Mouse (Mus musculus) left cerebral cortex, adult 8-10 months (tissue): ENCODE measurements around the gene Gpr152. TPM values are rescaled to one million over a fixed set of nuclear protein-coding genes. Genes with fewer than 3 reads are reported as not detected.
A peak's percentile ranks its signal among the peaks of the same experiment; 100 is the strongest.
"Not testable (repeated sequence)": the region's sequence is repeated elsewhere in the genome, so short reads cannot be mapped to it uniquely, and the experiment has no call there.

Source experiments
- DNase-seq, 2 experiments: peaks; one replicate each; pipeline ENCODE4 v3.0.0; 2022; ENCODE audit warnings: low spot score in 2 of 2
- total RNA-seq, 4 experiments: library from RNA; stranded (reverse); gene quantifications; 2 replicates each; pipeline ENCODE4 v1.2.4; 2022

Gene Gpr152
- total RNA-seq, 4 experiments from 2014 or later = 0.08 TPM; not detected in 3

DNA sequence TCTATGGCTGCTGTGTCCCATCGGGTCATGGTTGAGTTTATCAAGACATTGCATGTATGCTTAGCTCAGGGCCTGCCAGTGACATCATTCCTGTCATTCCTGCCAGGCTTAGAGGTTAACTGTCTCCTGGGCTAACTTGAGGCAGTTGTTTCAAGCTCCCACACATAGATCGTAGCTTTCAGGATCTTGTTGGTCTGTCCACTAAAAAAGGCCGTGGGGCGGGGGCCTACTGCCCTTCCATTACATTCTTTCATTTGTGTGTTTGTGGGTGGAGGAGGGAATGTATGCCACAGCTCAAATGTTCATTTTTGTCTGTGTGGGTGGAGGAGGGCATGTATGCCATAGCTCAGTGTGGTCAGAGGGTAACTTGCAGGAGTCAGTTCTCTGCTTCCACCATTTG, 9.5 kb upstream of the Gpr152 start:
- DNase-seq = no peak

DNA sequence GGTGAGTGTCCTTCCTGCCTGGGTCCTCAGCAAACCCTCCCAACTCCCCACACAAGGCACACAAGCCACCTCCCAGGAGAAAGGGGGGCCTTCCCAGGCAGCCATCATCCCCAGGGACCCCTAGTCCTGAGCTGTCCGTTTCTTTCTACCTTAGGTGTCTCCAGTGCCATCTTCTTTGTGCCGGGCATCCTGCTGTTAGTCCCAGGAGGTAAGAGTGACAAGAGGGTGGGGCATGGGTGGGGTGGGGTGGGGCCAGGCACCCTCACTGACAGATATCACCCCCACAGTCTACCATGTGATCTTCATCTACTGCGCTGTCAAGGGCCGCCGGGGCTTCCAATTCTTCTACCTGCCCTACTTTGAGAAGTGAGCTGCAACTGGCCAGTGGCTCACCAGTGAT, 8.5 kb upstream of the Gpr152 start:
- DNase-seq = no peak

DNA sequence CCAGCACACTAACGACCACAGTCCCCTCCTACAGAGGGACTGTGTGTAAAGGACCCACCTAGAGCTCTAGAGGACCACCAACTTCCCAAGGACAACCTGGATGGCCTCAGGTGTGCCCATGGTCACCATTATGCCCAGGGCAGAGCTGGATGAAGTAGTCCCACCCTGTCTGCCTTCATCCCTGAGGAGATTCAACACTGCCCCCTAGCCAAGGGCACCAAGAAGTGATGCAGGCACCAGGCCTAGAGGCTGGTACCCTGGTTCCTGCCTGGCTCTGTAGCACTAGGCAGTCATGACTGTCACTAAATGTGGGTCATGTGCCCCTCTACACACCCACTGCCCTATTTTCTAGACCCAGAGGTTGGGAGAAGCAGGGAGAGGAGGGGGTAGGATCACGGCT, 7.8 kb upstream of the Gpr152 start:
- DNase-seq = no peak

DNA sequence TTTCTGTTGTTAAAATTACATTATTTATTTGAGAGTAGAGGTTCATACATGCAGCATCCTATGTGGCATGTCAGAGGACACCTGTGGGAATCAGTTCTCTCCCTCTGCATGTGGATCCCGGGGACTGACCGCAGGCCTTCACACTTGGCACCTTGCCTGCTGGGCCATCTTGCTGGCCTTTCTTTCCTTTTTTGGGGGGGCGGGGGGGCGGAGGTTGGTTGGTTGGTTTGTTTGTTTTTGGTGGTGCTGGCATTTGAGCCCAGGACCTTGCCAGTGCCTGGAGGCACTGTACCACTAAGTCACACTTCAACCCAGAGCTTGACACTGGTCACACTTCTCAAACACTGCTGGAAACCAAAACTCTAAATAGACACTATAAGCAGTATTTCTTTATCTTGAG, 5.2 kb upstream of the Gpr152 start:
- no peak for DNase-seq

DNA sequence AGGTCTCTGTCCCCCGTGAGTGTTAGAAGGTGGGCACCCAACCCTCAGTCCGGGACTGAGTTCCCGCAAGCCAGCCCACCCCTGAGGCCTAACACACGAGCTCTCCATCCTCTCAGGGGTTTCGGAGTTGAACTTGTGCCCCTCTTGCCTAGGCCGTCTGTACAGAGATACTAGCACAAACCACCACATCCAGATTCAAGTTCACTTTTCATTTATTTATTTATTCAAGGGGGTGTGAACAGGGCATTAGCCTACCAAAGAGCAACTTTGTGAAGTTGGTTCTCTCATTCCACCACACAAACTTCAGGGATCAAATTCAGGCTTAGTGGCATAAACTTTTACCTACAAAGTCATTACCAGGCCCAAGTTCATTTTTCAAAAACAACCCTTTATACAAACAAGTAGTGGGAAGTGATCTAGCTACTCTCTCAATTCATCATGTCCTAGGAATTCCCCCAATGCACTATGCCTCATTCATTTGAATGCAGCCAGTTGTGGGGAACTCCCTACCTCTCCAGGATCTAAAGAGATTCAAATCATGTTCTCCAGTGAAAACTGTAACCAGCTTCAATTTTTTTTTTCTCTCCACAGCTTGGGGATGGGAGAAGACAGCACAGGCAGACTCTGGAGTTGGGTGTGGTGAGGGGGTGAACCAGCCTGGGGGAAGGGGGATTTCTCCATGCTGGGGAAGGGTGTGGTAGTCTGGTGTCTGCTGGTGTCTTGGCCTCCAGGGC, 4.2 kb upstream of the Gpr152 start:
- DNase-seq = not testable (repeated sequence)

DNA sequence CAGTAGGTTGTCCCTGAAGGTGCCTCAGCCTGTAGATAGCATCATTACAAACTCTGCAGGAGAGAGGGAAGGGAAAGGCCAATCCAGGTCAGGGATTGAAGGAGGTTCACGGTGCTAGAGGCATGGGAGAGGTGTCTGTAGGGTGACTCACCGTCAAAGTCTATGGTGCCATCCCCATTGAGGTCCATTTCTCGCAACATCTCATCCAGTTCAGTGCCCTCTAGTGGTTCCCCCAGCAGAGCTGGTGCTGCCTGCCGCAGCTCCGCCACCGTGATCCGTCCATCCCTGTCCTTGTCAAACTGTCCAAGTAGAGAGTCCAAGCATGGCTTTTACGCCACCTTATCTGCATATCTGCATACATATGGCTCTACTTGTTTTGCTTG, 3.6 kb upstream of the Gpr152 start:
- not testable (repeated sequence) for DNase-seq

DNA sequence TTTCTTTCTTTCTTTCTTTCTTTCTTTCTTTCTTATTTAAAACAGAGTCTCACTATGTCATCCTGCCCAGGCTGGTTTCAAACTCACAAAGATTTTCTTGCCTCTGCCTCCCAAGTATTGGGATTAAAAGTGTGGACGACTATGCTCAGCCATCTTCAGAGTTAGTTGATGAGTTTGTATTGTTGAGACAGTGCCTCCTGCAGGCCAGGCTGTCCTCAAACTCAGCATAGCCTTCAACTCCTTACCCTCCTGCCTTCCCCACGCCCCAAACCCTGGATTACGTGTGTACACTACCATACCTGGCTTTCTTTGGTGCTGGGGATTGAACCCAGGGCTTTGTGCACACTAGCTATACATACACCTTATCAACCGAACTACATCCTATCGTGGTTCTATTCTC, 3.1 kb upstream of the Gpr152 start:
- no peak for DNase-seq

DNA sequence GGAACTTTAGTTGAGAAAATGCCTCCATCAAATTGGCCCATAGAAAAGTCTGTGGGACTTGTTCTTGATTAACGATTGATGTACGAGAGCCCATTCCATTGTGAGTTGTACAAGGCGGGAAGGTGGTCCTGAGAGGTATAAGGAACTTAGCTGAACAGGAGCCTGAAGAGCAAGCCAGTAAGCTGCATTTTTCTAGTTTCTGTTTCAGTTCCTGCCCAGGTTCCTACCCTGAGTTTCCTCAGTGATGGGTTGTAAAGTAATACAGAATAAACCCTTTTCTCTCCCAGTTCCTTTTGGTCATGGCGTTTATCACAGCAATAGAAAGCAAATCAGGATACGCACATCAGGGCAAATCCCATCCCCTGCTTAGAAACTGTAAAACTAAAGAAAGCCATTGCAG, 1.7 kb upstream of the Gpr152 start:
- no peak for DNase-seq

DNA sequence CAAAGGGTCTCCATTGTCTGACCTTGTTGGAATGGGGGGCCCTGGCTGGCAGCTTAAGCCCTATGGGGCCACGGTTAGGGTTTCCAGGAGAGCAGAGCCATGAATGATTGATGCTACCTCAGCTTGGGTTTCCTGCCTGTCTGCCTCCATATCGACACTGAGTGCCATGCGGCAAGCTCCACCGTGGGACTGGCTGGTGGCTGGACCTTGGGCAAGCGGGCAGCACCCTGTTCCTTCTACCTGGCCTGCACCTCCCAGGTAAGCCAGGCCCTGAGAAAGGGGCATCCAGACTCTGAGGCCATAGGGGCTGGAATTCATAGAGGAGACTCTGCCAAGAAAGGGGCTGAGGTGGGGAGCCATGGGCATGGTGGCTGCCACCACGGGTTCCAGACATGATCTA, 560 bp downstream of the Gpr152 start:
- no peak for DNase-seq

DNA sequence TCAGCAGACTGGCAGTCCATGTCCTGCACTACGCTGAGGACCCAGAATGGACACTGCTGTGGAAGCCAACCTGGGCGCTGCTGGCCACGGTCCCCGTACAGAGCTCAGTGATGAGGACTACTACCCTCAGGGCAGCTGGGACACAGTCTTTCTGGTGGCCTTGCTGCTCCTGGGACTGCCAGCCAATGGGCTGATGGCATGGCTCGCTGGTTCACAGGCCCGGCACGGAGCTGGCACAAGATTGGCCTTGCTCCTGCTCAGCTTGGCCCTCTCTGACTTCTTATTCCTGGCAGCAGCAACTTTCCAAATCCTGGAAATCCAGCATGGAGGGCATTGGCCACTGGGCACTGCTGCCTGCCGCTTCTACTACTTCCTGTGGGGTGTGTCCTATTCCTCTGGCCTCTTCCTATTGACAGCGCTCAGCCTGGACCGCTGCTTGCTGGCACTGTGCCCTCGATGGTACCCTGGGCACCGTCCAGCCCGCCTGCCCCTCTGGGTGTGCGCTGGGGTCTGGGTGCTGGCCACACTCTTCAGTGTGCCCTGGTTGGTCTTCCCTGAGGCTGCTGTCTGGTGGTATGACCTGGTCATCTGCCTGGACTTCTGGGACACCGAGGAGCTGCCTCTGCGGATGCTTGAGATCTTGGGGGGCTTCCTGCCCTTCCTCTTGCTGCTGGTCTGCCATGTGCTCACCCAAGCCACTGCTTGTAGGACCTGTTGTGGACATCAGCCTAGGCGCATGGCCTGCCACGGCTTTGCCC, 3.0 kb downstream of the Gpr152 start:
- DNase-seq = no peak

DNA sequence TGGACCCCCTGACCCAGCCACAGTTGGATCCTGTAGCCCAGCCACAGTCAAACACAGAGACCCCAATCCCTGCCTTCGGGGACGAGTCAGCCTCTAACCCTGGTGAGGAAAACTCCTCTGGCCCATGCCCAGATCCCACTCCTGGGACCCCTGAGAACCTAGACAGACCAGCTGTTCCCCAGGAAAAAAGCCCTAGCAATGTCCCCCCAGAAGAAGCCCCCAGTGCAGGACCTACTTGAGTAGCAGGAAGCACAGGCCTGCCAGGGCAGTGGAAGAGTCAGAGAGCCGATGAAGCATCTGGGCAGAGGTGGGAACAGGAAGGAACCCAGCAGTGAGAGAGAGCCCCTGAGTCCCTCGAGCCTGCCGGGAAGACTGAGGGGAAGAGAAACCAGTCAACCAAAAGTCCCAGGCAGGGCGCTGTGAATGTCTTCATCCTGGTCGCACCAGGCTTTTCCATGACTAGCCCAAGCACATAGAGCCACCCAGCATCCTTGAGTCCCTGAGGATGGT, 4.2 kb downstream of the Gpr152 start, which contains the start of gene Cabp4:
Cabp4 (minus strand) TSS at position 275 of the 510 bp plus-strand sequence.
- DNase-seq = no peak

DNA sequence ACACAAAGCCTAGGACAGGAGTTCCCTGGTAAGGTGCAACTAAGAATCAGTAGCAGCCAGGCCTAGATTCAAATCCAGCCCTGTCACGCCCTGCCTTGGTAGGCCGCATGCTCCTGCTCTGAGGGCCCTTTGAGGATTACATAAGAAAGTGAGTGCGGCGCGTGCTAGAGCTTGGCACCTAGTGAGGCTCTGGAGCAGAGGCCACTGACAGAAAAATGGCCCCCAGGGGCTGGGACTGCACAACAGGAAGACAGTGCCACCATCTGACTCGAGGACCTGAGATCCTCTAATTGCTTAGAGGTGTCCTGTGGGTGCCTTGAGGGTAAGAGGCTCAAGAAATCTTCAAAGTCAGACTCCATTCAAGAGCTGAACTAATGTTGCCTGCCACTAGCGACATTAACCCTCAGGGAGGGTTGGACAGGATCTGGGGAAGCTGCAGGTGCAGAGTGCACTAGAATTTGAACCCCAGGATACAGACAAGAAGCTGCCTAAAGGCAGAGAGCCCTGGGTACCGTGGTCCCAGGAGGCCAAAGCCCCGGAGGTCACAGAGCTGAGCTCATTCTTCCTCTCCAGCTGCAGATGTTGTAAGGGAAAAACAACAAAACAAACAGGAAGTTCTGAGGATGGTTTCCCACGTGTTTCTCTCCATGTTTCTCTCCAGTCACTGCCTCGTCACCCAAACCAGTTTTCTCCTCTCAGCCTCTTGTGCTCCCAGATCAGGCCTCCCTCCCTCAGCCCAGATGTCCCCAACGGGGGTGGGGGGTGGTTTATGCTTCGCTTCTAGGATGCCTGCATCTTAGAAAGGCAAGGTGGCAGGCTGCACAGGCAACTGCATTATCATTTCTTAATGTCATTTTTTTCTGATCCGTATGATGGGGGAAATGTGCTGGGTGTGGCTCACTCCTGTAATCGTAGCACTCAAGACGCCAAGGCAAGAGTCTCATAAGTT, 5.2 kb downstream of the Gpr152 start:
- DNase-seq = no peak

DNA sequence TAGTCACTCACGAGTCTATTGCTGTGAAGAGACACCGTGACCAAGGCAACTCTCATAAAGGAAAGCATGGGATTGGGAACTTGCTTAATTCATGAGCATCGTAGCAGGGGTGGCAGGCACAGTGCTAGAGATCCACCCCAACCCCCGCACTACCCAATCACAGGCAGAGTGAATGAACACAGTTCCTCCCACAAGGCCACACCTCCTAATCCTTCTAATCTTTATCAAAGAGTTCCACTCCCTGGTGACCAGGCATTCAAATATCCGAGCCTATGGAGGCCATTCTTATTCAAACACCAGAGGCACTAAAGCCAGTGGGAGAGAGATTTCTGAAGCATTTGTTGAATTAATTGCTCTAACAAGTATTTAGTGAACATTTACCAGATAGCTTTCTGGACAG, 6.3 kb downstream of the Gpr152 start:
- no peak for DNase-seq

DNA sequence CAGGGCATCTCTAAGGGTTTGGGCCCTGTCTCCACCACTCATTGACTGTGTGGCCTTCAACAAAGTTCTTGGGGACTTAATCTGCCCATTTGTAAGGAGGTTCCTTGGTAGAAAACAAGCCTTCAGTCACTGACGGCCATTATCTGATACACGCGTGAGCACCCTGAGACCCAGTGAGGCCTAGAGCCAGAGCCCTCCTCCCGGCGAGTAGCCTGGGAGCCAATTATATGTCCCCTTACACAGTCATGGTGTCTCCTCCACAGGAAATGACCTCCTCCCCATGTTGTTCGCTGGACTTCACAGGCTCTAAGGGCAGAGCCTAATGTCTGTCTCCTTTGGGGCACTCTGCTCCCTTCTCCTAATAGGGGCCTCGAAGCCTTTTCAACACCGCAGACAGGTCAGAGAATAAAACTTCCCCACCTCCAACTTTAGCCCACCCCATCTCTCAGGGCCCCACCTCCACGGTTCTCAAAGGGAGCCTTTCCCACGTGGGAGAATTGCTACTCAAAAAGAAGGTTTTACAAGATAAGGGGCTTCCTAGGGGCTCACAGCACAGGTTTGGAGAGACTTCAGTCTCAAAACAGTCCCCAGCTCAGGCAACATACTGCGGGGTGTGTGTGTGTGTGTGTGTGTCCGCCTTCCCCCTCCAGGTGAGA, 6.9 kb downstream of the Gpr152 start:
- DNase-seq = no peak

DNA sequence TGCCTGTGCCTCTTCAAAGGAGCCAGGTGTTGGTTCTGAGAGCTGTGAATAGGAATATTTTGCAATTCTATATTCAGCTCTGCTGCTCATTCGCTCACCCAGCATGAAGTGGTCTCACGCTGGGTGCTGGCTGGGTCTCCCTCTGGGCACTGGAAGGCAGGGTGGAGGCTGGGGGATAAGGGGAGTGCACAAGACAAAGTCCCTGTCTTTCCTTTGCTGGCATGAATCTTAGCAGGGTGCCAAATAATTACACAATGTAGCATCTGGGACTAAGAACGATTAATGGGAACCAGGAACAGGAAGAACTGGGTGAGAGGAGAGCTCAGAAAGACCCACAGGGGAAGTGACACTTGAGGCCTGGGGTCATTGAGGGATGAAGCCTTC, 7.4 kb downstream of the Gpr152 start:
- DNase-seq = no peak

DNA sequence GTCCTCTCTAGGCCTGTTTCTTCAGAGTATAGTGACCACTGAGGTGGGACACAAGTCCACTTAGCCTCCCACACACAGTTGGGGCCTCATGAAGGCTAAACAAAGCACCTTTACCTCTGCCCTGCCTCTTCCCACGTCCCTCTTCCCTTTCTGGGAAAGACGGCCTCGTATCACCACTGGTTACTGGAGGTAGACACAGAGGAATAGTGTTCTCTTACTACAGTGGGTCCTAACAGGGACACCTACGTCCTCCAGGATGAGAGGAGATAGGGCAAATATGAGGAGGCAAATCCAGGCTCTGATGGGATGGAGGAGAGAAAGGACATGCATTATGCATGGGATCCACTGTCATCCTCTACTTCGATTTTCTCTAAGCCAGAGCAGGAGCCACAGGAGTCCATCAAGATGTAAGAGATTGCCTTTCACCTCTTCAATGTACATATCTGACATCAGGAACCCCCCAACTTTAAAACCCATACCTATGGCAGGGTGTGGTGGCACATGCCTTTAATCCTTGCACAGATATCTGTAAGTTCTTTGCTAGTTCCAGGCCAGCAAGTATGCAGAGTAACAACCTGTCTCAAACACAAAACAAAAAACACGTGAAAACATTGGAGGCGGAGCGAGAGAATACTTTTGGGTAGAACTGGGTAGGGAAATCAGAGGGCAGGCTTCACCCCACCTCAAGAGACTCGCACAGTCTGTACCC, 8.3 kb downstream of the Gpr152 start:
- no peak for DNase-seq

DNA sequence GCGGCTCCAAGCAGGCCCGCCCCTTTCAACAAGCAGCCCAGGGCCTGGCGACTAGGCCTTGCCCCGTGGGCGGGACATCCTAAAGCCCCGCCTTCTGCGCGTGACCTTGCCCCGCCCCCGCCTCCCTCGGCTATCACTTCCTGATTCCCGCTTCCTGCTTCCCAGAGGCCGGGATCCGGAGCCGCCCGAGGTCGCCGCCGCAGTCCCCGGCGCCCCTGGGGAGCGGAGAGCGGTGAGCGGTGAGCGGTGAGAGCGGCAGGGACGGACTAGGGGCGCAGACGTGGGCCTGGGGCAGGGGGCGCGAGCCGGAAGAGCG, 8.9 kb downstream of the Gpr152 start, which contains the start of gene Coro1b:
Coro1b (plus strand) TSS at position 129 of the 316 bp plus-strand sequence.
- peak; percentile 85 to 92 for DNase-seq

DNA sequence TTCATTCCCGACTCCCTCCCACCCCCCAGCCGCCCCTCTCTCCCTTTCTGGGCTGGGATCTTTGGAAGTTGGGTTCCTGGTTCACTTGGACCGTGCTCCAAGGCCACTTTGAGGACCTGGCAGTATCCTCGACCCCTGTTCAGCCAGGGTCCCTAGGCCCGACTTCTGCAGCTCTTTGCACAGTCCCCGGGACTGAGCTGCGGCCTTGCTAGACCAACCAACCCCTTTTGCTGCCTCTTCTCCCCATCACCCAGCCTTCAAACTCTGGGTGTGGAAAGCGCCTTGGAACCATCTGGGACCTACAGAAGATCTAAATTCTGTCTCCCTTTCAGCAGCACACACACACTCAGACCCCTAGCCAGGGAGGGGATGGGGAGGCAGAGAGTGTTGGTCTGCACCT, 9.2 kb downstream of the Gpr152 start:
- no peak for DNase-seq

DNA sequence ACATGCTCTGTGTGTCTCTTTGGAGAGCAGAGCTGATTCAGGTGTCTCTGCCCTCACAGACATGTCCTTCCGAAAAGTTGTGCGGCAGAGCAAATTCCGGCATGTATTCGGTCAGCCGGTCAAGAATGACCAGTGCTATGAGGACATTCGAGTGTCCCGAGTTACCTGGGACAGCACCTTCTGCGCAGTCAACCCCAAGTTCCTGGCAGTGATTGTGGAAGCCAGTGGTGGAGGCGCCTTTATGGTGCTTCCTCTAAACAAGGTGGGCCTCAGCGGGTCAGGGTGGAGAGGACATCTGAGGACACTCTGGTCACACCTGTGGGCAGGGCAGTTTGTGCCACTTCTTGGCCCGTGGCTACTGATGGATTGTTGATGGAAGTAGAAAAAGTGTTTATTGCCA, 9.7 kb downstream of the Gpr152 start:
- no peak for DNase-seq

DNA sequence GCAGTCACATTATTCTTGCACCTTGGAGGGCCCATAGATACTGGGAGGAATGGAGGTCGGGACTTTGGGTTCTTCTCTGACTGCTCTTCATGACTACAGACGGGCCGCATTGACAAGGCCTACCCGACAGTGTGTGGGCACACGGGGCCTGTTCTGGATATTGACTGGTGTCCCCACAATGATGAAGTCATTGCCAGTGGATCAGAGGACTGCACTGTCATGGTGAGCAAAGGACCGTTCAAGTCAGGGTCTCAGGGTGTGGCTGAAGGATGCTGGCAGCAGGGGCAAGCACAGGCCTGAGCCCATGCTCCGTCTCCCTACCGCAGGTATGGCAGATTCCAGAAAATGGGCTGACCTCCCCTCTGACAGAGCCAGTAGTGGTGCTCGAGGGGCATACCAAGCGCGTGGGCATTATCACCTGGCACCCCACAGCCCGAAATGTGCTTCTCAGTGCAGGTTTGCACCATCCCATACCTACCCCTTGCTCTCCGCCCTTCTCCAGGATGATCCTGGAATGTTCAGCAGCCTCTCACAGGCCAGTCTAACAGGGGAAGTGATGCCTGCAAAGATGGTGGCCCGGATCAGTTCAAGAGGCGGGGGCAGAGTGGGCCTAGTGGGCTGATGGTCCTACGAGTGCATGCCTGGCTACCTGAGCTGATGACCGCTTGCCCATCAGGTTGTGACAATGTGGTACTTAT, 10.3 kb downstream of the Gpr152 start:
- no peak for DNase-seq
